Mouse (Mus musculus) megakaryocyte, embryonic 14.5 days (primary cell): Measurements from ENCODE around the gene Lrguk.

Experiments used
- FLI1 ChIP-seq: IDR thresholded peaks from 2 replicates; pipeline ENCODE4 v1.6.1; 2012; ENCODE audit warnings: low read length, inconsistent platforms, mixed read lengths
- GATA1 ChIP-seq: IDR thresholded peaks from 3 replicates; pipeline ENCODE4 v1.6.1; 2012; ENCODE audit warnings: mixed read lengths, low read length, inconsistent platforms, borderline replicate concordance

DNA sequence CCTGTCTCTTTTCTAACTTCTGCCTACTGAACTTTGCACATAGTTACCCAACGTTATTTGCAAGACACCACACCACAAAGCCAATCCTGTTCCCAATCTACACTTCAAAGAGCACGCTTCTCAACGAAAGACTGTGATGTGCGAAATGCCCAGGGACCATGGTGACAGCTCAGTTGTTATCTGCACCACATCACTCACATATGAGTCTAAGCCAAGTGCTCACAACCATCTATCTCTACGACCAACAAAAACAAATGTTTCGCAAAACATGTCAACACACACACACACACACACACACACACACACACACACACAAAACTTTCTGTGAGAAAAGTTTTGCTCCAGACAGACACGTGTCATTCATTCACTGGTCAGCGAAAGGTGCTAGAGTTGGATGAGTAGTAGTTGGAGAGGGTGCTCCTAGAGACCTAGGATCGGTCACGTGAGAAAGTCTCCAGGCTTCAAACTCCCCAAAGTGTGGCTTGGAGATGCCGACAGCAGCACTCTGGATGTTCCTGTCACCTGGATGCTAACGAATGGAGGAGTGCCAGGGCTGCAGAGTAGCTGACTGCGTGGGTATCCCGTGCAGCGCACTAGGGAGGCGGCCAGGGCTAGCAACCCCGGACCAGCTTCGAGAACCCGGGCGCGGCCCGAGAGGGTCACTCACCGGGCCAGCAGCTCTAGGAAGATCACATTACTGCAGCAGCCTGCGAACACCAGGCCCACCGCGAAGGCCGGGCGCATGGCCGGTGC lies 147.0 kb downstream of the Lrguk start:
- no peak for TF ChIP-seq GATA1
- no peak for TF ChIP-seq FLI1
